Mouse (Mus musculus) myocyte (in vitro differentiated cells): ENCODE measurements around the gene Hal. TPM values are rescaled to one million over a fixed set of nuclear protein-coding genes. Genes with fewer than 3 reads are reported as not detected.

Experiments
- H3K27me3 ChIP-seq: one replicate; pipeline ENCODE4 v1.6.1; 2011; ENCODE audit not compliant: control insufficient read depth, insufficient read depth, insufficient read length
- H3K36me3 ChIP-seq: one replicate; pipeline ENCODE4 v1.6.1; 2011; ENCODE audit not compliant: control insufficient read depth, insufficient read depth
- H3K4me2 ChIP-seq: one replicate; pipeline ENCODE4 v1.6.1; 2011; ENCODE audit warnings: low read depth, control low read depth
- H3K4me3 ChIP-seq: one replicate; pipeline ENCODE4 v1.5.1; 2011; ENCODE audit warnings: mild to moderate bottlenecking, control low read depth, moderate library complexity
- H3K79me2 ChIP-seq: one replicate; pipeline ENCODE4 v1.6.1; 2011; ENCODE audit not compliant: control insufficient read depth, insufficient read depth
- H3ac ChIP-seq: one replicate; pipeline ENCODE4 v1.6.1; 2011; ENCODE audit not compliant: control insufficient read depth, insufficient read length
- CEBPB ChIP-seq: IDR thresholded peaks from 2 replicates; pipeline ENCODE4 v1.6.1; 2011; ENCODE audit warnings: mild to moderate bottlenecking, moderate library complexity; ENCODE audit not compliant: poor library complexity, insufficient read depth, severe bottlenecking
- E2F4 ChIP-seq: IDR thresholded peaks from one replicate; pipeline ENCODE4 v1.6.1; 2011; ENCODE audit warnings: mild to moderate bottlenecking, control low read depth, moderate library complexity; ENCODE audit not compliant: insufficient read depth
- MAX ChIP-seq: IDR thresholded peaks from one replicate; pipeline ENCODE4 v1.6.1; 2011; ENCODE audit warnings: low read depth, mild to moderate bottlenecking, control low read depth
- MYOD1 ChIP-seq, 3 experiments: IDR thresholded peaks; one replicate each; pipeline ENCODE4 v1.6.1; 2011; ENCODE audit warnings: control low read depth in 2 of 3, low read depth in 2 of 3, mild to moderate bottlenecking in 2 of 3, moderate library complexity in 1 of 3; ENCODE audit not compliant: insufficient read length in 2 of 3, control insufficient read depth in 1 of 3
- MYOG ChIP-seq, 3 experiments: IDR thresholded peaks; one replicate each; pipeline ENCODE4 v1.6.1; 2011; ENCODE audit warnings: control low read depth in 2 of 3, low read depth in 2 of 3, mild to moderate bottlenecking in 2 of 3; ENCODE audit not compliant: insufficient read length in 2 of 3, control insufficient read depth in 1 of 3, insufficient read depth in 1 of 3
- POLR2A ChIP-seq: IDR thresholded peaks from one replicate; pipeline ENCODE4 v1.6.1; 2011; ENCODE audit warnings: low read depth, mild to moderate bottlenecking, control low read depth, moderate library complexity; ENCODE audit not compliant: insufficient read length
- POLR2AphosphoS2 ChIP-seq: IDR thresholded peaks from one replicate; pipeline ENCODE4 v1.6.1; 2011; ENCODE audit warnings: low read depth, control low read depth; ENCODE audit not compliant: insufficient read length
- REST ChIP-seq: IDR thresholded peaks from one replicate; pipeline ENCODE4 v1.6.1; 2011; ENCODE audit warnings: mild to moderate bottlenecking, control low read depth, moderate library complexity; ENCODE audit not compliant: insufficient read depth, insufficient read length
- SRF ChIP-seq: IDR thresholded peaks from one replicate; pipeline ENCODE4 v1.6.1; 2011; ENCODE audit warnings: low read depth; ENCODE audit not compliant: control insufficient read depth, insufficient read length
- TCF12 ChIP-seq: IDR thresholded peaks from one replicate; pipeline ENCODE4 v1.6.1; 2011; ENCODE audit warnings: mild to moderate bottlenecking, control low read depth; ENCODE audit not compliant: poor library complexity, insufficient read depth, severe bottlenecking
- TCF3 ChIP-seq: IDR thresholded peaks from one replicate; pipeline ENCODE4 v1.6.1; 2011; ENCODE audit warnings: low read depth, control low read depth; ENCODE audit not compliant: insufficient read length
- USF1 ChIP-seq: IDR thresholded peaks from one replicate; pipeline ENCODE4 v1.6.1; 2011; ENCODE audit warnings: low read depth, mild to moderate bottlenecking, control low read depth, moderate library complexity
- polyA plus RNA-seq: library from polyadenylated mRNA; unstranded; fragments of >200 nt; fragmentation: generic; extraction: Trizol; gene quantifications from one replicate; pipeline ENCODE4 v1.2.1, GENCODE M21; 2012; ENCODE audit warnings: missing spikeins

The Hal gene
- polyA plus RNA-seq, 1 experiment, result 0.11 TPM

- TF ChIP-seq POLR2A, result no peak
- Histone ChIP-seq H3K27me3 (no peaks in the 10 kb centered on the region), H3K4me3 (no peak overlapping the region), H3K36me3 (peaks cover 18% of the 10 kb centered on the region), H3K4me2 (no peak overlapping the region), H3ac (no peak overlapping the region), H3K79me2 (no peaks in the 10 kb centered on the region)
Measured at GRCm38 (mm10) chr10:93467791-93468190, 20.8 kb upstream of the Hal start.

DNA sequence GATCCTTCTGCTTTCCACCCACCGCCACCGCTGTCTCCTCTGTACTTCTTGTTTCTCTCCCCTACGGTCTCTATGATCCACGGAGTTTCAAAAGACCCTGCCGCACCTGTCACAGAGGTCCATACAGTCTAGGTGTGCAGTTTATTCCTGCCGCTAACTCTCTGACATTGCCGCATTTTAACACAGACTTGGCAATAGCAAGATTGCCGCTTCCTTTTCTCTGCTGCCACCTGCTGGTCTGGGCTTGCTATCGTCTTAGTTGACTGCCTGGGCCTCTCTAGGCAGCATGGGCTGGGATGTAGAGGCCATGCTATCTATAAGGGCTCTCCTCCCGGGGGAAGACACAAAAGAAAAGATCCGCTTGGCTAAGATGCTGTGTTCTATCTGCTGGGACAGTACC is 17.2 kb upstream of the Hal start:
- no peak overlapping the region for H3ac ChIP-seq
- no peak for TF ChIP-seq MYOD1 (IDR thresholded peaks at IDR 0.05; ENCODE audit: control insufficient read depth in 1 of 3, insufficient read length in 2 of 3, low read depth in 2 of 3)
- no peak for TF ChIP-seq TCF12
- TF ChIP-seq MAX, result no peak
- no peak for TF ChIP-seq POLR2AphosphoS2
- no peak for TF ChIP-seq E2F4
- peaks cover 34% of the 10 kb centered on the region for H3K36me3 ChIP-seq
- H3K4me2 ChIP-seq, result peak overlapping the region; percentile 12
- H3K27me3 ChIP-seq, result no peaks in the 10 kb centered on the region
- no peaks in the 10 kb centered on the region for H3K79me2 ChIP-seq
- H3K4me3 ChIP-seq, result no peak overlapping the region

DNA sequence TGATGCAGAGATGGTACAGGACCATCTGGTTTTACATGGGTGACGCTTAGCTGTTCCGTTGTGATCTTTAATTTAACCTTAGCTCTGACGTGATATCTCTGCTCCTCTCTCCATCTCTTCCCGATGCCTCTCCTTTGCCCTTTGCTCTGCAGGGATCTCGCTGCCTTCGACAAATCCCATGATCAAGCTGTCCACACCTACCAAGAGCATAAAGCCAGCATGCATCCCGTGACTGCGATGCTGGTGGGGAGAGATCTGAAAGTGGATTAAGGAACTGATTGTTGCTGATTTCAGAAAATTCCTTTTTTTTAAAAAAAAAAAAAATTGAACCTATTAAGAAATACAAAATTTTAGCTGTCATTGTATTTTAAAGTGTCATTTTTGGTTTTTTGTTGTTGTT is 4.1 kb upstream of the Hal start:
- peaks cover 31% of the 10 kb centered on the region for H3K36me3 ChIP-seq
- no peak for TF ChIP-seq POLR2A
- no peak for TF ChIP-seq USF1
- no peak for TF ChIP-seq POLR2AphosphoS2
- TF ChIP-seq TCF12, result no peak
- TF ChIP-seq E2F4, result no peak
- no peak for TF ChIP-seq TCF3
- TF ChIP-seq CEBPB, result no peak
- TF ChIP-seq SRF, result no peak
- no peak for TF ChIP-seq MYOG (IDR thresholded peaks at IDR 0.05; ENCODE audit: control insufficient read depth in 1 of 3, insufficient read depth in 1 of 3, insufficient read length in 2 of 3, low read depth in 2 of 3)
- TF ChIP-seq MYOD1 (IDR thresholded peaks at IDR 0.05; ENCODE audit: control insufficient read depth in 1 of 3, insufficient read length in 2 of 3, low read depth in 2 of 3), result no peak
- no peak for TF ChIP-seq REST
- TF ChIP-seq MAX, result no peak
- no peaks in the 10 kb centered on the region for H3K79me2 ChIP-seq
- no peak overlapping the region for H3K4me2 ChIP-seq
- no peak overlapping the region for H3K4me3 ChIP-seq
- H3ac ChIP-seq, result no peak overlapping the region
- H3K27me3 ChIP-seq, result no peaks in the 10 kb centered on the region

- no peaks in the 10 kb centered on the region for H3K79me2 ChIP-seq
- TF ChIP-seq USF1 (no peak), POLR2AphosphoS2 (no peak), REST (no peak), CEBPB (no peak), TCF3 (no peak), POLR2A (no peak), TCF12 (no peak), MYOD1 (IDR thresholded peaks at IDR 0.05; ENCODE audit: control insufficient read depth in 1 of 3, insufficient read length in 2 of 3, low read depth in 2 of 3) (no peak), MYOG (IDR thresholded peaks at IDR 0.05; ENCODE audit: control insufficient read depth in 1 of 3, insufficient read depth in 1 of 3, insufficient read length in 2 of 3, low read depth in 2 of 3) (no peak), SRF (no peak), MAX (no peak)
- peaks cover 28% of the 10 kb centered on the region for H3K36me3 ChIP-seq
- H3K27me3 ChIP-seq, result no peaks in the 10 kb centered on the region
- H3K4me2 ChIP-seq, result no peak overlapping the region
- H3K4me3 ChIP-seq, result no peak overlapping the region
- no peak overlapping the region for H3ac ChIP-seq
Measured at GRCm38 (mm10) chr10:93485055-93485691, 3.4 kb upstream of the Hal start.

DNA sequence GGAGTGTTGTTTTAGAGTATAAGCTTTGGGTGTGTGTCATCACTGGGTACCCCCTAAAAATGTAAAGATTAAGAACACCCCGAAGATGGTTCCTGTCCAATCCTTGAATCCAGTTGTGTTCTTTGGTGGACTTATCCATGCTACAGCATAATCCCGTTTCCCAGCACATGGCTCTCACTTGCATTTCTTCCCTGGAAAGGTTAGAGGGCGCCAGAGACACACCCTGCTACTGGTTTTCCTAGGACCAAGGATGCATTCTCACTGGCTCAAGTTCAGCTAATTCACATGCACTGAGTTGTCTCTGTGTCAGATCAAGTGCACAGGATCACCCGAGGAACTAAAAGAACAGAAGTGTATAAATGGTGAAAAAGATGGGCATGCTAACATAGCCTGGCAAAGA is 1.9 kb upstream of the Hal start:
- H3K79me2 ChIP-seq, result no peaks in the 10 kb centered on the region
- H3ac ChIP-seq, result no peak overlapping the region
- H3K27me3 ChIP-seq, result no peaks in the 10 kb centered on the region
- TF ChIP-seq MYOG (IDR thresholded peaks at IDR 0.05; ENCODE audit: control insufficient read depth in 1 of 3, insufficient read depth in 1 of 3, insufficient read length in 2 of 3, low read depth in 2 of 3), result no peak
- no peak for TF ChIP-seq REST
- TF ChIP-seq USF1, result no peak
- no peak for TF ChIP-seq E2F4
- no peak for TF ChIP-seq POLR2AphosphoS2
- TF ChIP-seq TCF3, result no peak
- TF ChIP-seq SRF, result no peak
- no peak for TF ChIP-seq TCF12
- TF ChIP-seq CEBPB, result no peak
- no peak for TF ChIP-seq MAX
- no peak for TF ChIP-seq MYOD1 (IDR thresholded peaks at IDR 0.05; ENCODE audit: control insufficient read depth in 1 of 3, insufficient read length in 2 of 3, low read depth in 2 of 3)
- TF ChIP-seq POLR2A, result no peak
- H3K4me2 ChIP-seq, result no peak overlapping the region
- peaks cover 22% of the 10 kb centered on the region for H3K36me3 ChIP-seq
- no peak overlapping the region for H3K4me3 ChIP-seq
